In genomic region chr1:23433612-23434011, GRCm38 (mm10) we compare ENCODE assay signal across 12 mouse cellular contexts. TPM values are rescaled to one million over a fixed set of nuclear protein-coding genes. Genes with fewer than 3 reads are reported as not detected.
A peak's percentile ranks its signal among the peaks of the same experiment; 100 is the strongest.
DNase-seq lines count a peak whose midpoint lies in the region; ATAC-seq lines count a peak whose summit lies in the region.
"Had no signal": no experiment of that assay in that cellular context is flagged by ENCODE, and none has a peak within 500 bp of the region (broad histone marks: within the 10 kb centered on the region; RNA-seq: fewer than 3 reads in every experiment).

No protein-coding gene starts in this region.

- no peak overlapping the region for H3K4me3 ChIP-seq in heart, embryonic 10.5 days
- no peak overlapping the region for H3K4me3 ChIP-seq in midbrain, embryonic 14.5 days (replicated peaks; ENCODE audit: low read depth, low read length)
- H3K4me3 ChIP-seq: forebrain, embryonic 12.5 days; hindbrain, embryonic 12.5 days; kidney, embryonic 15.5 days had no signal

- DNase-seq in heart, adult 9 months (ENCODE audit: low spot score in 2 of 2) = peak; percentile 27 to 29
- no peak for DNase-seq in heart, embryonic 10.5 days (ENCODE audit: low spot score)
- DNase-seq in A20 (ENCODE audit: low read depth, low spot score) = peak; percentile 3
- DNase-seq in lung, postnatal 14 days = peak; percentile 37
- no peak for DNase-seq in midbrain, embryonic 14.5 days
- DNase-seq in urinary bladder, adult 18-20 months (ENCODE audit: low spot score in 2 of 2) = no peak
- no peak for DNase-seq in adrenal gland, adult 18-20 months (ENCODE audit: low spot score in 2 of 2)
- DNase-seq: gastrocnemius, postnatal 25 days had no signal

- H3K27ac ChIP-seq in heart, embryonic 10.5 days = no peak overlapping the region
- H3K27ac ChIP-seq in midbrain, embryonic 14.5 days (replicated peaks; ENCODE audit: low read depth, low read length) = no peak overlapping the region
- H3K27ac ChIP-seq: forebrain, embryonic 12.5 days; hindbrain, embryonic 12.5 days; kidney, embryonic 15.5 days had no signal

- ATAC-seq in common myeloid progenitor, adult 5-6 weeks (replicated peaks; ENCODE audit: low read depth, poor library complexity, severe bottlenecking) = peak; percentile 99
- no peak for ATAC-seq in midbrain, embryonic 14.5 days (ENCODE audit: low FRiP score, low TSS enrichment)

- 74% methylated on average over 3 of the region's 3 CpGs for WGBS in heart, embryonic 10.5 days
- WGBS in midbrain, embryonic 14.5 days = 93% methylated on average over 3 of the region's 3 CpGs

- no peak overlapping the region for H3K9ac ChIP-seq in midbrain, embryonic 14.5 days (replicated peaks; ENCODE audit: low read length)
- H3K9ac ChIP-seq: forebrain, embryonic 12.5 days; hindbrain, embryonic 12.5 days; kidney, embryonic 15.5 days had no signal

- no peaks in the 10 kb centered on the region for H3K36me3 ChIP-seq in heart, embryonic 10.5 days
- H3K36me3 ChIP-seq in midbrain, embryonic 14.5 days (ENCODE audit: control insufficient read depth, insufficient read depth, low read length) = no peaks in the 10 kb centered on the region
- H3K36me3 ChIP-seq: forebrain, embryonic 12.5 days; hindbrain, embryonic 12.5 days; kidney, embryonic 15.5 days had no signal

- H3K9me3 ChIP-seq in heart, embryonic 10.5 days = no peaks in the 10 kb centered on the region
- no peaks in the 10 kb centered on the region for H3K9me3 ChIP-seq in midbrain, embryonic 14.5 days (ENCODE audit: control insufficient read depth, low read length)
- H3K9me3 ChIP-seq: forebrain, embryonic 12.5 days; hindbrain, embryonic 12.5 days; kidney, embryonic 15.5 days had no signal

- H3K4me1 ChIP-seq in heart, embryonic 10.5 days = no peaks in the 10 kb centered on the region
- H3K4me1 ChIP-seq in midbrain, embryonic 14.5 days (ENCODE audit: control insufficient read depth, insufficient read depth, low read length) = no peaks in the 10 kb centered on the region
- H3K4me1 ChIP-seq: forebrain, embryonic 12.5 days; hindbrain, embryonic 12.5 days; kidney, embryonic 15.5 days had no signal

- no peaks in the 10 kb centered on the region for H3K27me3 ChIP-seq in heart, embryonic 10.5 days (ENCODE audit: insufficient read depth, poor library complexity, severe bottlenecking)
- H3K27me3 ChIP-seq in midbrain, embryonic 14.5 days (ENCODE audit: control insufficient read depth, insufficient read depth, low read length) = no peaks in the 10 kb centered on the region
- H3K27me3 ChIP-seq: forebrain, embryonic 12.5 days; hindbrain, embryonic 12.5 days; kidney, embryonic 15.5 days had no signal

- no peak overlapping the region for H3K4me2 ChIP-seq in midbrain, embryonic 14.5 days (ENCODE audit: low read length)
- H3K4me2 ChIP-seq: forebrain, embryonic 12.5 days; hindbrain, embryonic 12.5 days; kidney, embryonic 15.5 days had no signal

RNA-seq across cellular contexts. Expression of gene Ogfrl1, which starts 36.0 kb away (rescaled TPM):
- 5.8 and 8.7 TPM in 2 replicates for polyA plus RNA-seq in heart, embryonic 10.5 days (2016; fragmentation: Nextera tagmentation; extraction: Ambion mirVana)
- 55.1 and 61.4 TPM in 2 replicates for total RNA-seq in common myeloid progenitor, adult 5-6 weeks (2017)
- 12.2 and 15.7 TPM in 2 replicates for polyA plus RNA-seq in midbrain, embryonic 14.5 days (2014; fragmentation: Nextera tagmentation; extraction: Ambion mirVana)
- total RNA-seq in adrenal gland, adult 18-20 months (2021) = 1 to 10 TPM; 6.7 to 7.5 TPM

Comparison
In these comparisons a context has a peak if more than half of its experiments do, and no peak if none do; other contexts are left out.
1. DNase-seq: peak in heart, adult 9 months (2 of 2), A20 (single experiment) and lung, postnatal 14 days (single experiment); none in heart, embryonic 10.5 days (single experiment), midbrain, embryonic 14.5 days (single experiment), urinary bladder, adult 18-20 months (0 of 2) and adrenal gland, adult 18-20 months (0 of 2).